Mouse (Mus musculus): Measurements from ENCODE around the gene Ndufb4.
"Not testable (repeated sequence)": the region's sequence is repeated elsewhere in the genome, so short reads cannot be mapped to it uniquely, and the experiment has no call there.

The Ndufb4 gene

GRCm38 (mm10) chr16:37653731-37654657 lies at the start of gene Ndufb4:
Gene Ndufb4 (minus strand): TSS chr16:37654453.
- peak; percentile 97 to 98 for DNase-seq (ENCODE audit: inconsistent age in 2 of 2, low spot score in 1 of 2)

GRCm38 (mm10) chr16:37703884-37704283 lies 49.6 kb upstream of the Ndufb4 start:
- DNase-seq (ENCODE audit: inconsistent age in 2 of 2, low spot score in 1 of 2), result no peak

DNA sequence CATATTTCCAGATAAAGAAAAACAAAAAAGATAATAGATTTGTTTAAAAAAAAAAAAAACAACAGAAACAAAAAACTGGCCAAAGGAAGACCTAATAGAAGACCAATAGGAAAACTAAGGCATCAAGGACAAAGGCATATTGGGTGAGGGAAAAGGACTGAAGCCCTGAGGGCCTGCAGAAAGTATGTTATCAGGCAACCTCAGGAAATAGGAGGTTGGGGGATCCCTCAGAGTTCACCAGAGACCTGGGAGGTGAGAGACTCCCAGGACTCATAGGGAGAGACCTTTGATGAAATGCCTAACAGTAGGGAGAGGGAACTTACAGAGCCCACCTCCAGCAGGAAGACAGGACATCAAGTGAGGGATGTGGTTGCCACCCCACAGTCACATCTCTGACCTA lies 45.8 kb upstream of the Ndufb4 start:
- DNase-seq (ENCODE audit: inconsistent age in 2 of 2, low spot score in 1 of 2), result not testable (repeated sequence)

GRCm38 (mm10) chr16:37698767-37699166 lies 44.5 kb upstream of the Ndufb4 start:
- DNase-seq (ENCODE audit: inconsistent age in 2 of 2, low spot score in 1 of 2), result no peak

DNA sequence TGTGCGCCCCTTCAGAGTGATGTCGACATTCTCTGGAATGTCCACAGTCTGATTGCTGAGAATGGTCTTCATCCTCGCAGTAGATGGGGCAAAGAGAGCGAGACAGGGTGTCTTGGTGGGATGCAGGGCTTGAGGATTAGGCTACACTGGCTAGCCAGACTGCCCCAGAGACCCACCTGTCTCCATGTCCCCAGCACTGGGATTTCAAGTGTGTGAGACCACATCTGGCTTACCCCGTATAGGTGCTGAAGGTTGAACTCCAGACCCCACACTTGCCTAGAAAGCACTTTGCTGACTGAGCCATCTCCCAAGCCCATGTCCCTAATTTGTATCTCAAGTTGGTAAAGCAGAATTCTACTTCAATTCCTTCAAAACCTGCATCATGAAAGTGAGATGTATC lies 43.0 kb upstream of the Ndufb4 start:
- DNase-seq (ENCODE audit: inconsistent age in 2 of 2, low spot score in 1 of 2), result no peak

DNA sequence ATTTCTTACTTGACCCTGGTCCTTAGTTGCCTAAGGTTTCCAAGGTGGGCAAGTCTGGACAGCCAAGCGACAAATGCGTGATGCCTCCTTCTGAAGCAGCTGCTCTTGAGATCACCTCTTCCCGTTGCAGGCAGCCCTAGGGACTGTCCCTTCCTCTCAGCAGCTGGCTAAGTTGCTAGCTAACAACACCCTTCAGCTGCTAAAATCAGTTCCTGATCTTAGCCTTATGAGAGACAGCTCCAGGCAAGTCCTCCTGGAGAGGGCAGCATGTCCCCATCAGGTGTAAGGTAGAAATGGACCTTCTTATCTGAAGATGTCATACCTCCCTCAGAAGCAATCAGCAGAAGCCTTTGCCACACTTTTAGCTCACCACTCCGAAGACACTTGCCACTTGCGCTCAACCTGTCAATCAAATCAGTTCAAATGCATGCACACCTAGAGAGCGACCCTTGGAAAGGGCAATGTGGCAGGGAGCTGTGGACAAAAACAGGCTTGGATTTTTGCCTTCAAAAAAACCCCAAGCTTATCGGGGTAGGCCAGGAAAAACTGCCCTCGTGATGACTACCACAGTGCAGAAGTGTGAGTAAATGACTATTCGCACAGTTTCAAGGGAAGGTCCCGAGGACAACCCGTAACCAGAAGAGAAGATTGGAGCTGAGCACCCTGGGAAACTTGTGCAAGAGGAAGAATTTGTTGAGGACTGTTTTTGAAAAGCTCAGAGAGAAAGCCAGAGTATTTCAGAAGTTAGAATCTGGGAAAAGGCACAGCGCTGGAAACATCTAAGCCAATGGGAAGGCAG lies 36.9 kb upstream of the Ndufb4 start:
- DNase-seq (ENCODE audit: inconsistent age in 2 of 2, low spot score in 1 of 2), result peak in 1 of 2 experiments; percentile 68

- no peak for DNase-seq (ENCODE audit: inconsistent age in 2 of 2, low spot score in 1 of 2)
These were observed 36.2 kb upstream of the Ndufb4 start for GRCm38 (mm10) chr16:37690465-37690864.

GRCm38 (mm10) chr16:37689934-37690333 lies 35.7 kb upstream of the Ndufb4 start:
- no peak for DNase-seq (ENCODE audit: inconsistent age in 2 of 2, low spot score in 1 of 2)

- DNase-seq (ENCODE audit: inconsistent age in 2 of 2, low spot score in 1 of 2), result peak in 1 of 2 experiments; percentile 37
These were observed 35.1 kb upstream of the Ndufb4 start for GRCm38 (mm10) chr16:37689251-37689926.

DNA sequence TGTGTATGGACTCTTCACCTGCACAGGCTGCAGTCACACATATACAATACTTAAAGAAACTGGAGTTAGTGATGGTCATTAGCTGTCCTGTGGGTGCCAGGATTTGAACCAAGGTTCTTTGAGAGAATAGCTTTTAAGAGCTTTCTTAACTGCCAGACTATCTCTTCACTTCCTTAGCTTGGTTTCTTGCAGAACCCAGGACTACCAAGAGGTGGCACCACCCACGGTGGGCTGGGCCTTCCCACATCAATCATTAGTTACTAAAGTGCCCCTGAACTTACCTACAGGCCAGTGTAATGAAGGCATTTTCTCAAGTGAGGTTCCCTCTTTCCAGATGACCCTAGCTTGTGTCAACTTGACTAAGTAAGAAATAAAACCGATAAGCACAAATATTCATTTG lies 33.9 kb upstream of the Ndufb4 start:
- peak in 1 of 2 experiments; percentile 61 for DNase-seq (ENCODE audit: inconsistent age in 2 of 2, low spot score in 1 of 2)

DNA sequence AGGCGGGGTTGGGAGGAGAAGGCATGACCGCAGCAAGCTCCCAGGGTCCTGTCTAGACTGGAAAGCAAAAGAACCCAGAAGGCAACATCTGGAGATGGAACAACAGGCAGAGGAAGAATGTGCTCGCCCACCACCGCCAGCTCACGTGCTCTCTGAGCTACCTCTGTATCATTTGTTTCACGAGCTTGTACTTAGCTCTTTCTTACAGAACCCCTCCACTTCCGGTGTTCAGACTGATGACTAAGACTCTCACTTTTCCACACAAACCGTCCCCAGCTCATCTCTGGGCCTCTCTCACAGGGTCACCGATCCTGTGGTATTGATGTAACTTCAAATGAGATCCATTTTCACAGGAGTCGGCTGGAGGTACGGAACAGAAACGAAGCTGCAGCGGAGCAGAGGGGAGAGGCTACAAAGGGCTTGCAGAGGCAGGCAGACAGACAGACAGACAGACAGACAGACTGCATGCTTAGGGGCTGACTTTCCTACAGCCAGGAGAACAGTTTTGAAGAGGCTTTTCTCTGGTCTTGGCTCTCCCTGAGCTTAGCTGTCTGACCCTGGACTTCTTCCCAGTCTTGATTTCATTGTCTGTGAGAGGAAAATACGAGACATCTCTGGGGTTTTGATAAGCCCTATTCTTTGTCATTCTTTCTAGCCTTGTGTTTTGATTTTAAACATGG lies 33.2 kb upstream of the Ndufb4 start:
- DNase-seq (ENCODE audit: inconsistent age in 2 of 2, low spot score in 1 of 2), result peak in 1 of 2 experiments; percentile 72

DNA sequence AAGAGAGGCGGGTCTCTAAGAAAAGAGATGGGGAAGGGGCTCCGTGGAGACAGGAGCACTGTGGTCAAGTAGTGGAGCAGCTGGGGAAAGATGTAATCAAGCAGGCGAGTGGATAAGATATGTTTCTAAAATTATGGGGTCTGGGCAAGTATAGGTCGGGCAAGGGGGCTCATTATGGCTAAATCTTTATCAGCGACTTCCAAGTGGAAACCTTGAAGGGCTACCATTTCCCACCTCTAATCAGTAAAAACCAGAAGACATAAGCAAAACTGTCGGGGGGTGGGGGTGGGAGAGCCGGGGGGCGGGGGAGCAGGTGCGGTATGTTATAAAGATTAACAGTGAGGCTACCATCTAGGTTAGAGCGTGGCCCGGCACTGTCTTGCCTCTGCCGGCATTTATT lies 32.6 kb upstream of the Ndufb4 start:
- DNase-seq (ENCODE audit: inconsistent age in 2 of 2, low spot score in 1 of 2), result no peak

DNA sequence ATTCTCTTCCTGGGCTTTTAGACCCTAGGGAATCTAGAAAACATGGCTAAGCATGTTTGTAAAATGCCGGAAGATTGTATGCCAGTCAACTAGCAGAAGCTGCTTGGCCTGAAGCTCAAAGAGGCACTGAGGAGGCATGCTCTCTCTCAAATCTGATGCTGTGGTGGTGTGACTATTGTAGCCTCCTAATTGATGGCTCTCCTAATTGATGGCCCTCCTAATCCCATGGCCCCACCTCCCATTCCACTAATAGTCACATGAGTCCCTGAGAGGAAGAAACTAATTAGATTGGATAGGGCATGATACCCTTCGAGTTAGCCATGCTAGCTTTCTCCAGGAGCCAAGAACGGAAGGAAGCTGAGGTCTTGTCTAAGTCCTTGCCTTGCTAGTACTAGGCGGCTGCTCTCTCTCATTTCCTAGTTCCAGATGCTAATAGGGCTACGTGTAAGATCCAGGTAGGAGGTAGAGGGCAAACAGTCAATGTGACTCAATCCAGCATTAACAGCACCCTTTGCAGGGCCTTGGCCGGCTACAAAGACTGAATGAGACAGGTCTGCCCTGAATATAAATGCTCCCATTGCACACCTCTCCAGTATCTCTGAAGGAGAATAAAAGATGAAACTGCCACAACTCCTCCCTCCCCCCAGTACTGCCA lies 31.8 kb upstream of the Ndufb4 start:
- DNase-seq (ENCODE audit: inconsistent age in 2 of 2, low spot score in 1 of 2), result peak in 1 of 2 experiments; percentile 35

GRCm38 (mm10) chr16:37684634-37685441 lies 30.6 kb upstream of the Ndufb4 start:
- DNase-seq (ENCODE audit: inconsistent age in 2 of 2, low spot score in 1 of 2), result peak; percentile 91 to 96

GRCm38 (mm10) chr16:37684259-37684633 lies 30.0 kb upstream of the Ndufb4 start:
- peak in 1 of 2 experiments; percentile 70 for DNase-seq (ENCODE audit: inconsistent age in 2 of 2, low spot score in 1 of 2)

GRCm38 (mm10) chr16:37683154-37684130 lies 29.2 kb upstream of the Ndufb4 start:
- peak; percentile 55 to 84 for DNase-seq (ENCODE audit: inconsistent age in 2 of 2, low spot score in 1 of 2)

- DNase-seq (ENCODE audit: inconsistent age in 2 of 2, low spot score in 1 of 2), result peak; percentile 90 to 97
These were observed 28.2 kb upstream of the Ndufb4 start for GRCm38 (mm10) chr16:37682309-37682975.

DNA sequence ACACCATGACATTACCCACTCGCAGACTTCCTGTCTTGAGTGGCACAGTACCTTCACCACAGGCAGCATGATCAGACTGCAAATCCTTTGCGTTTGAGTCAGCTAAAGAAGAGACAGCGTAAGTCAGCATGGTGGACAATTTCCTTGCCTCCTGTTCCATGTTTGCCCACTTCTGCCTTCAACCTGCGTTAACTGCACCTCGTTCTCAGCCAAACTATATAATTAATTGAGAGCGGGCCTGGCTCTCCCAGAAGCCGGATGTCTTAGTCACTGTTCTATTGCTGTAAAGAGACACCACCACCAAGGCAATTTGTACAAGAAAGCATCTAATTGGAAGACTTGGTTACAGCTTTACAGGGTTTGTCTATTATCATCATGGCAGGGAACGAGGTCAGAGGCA lies 26.6 kb upstream of the Ndufb4 start:
- no peak for DNase-seq (ENCODE audit: inconsistent age in 2 of 2, low spot score in 1 of 2)

All from adrenal gland, adult (tissue).